Mouse (Mus musculus) cerebellum, postnatal 25 days (tissue): Measurements from ENCODE around the gene Snx30.

Source experiments
- DNase-seq, 2 experiments: peaks; one replicate each; pipeline ENCODE4 v3.0.0; 2021; ENCODE audit warnings: mixed read lengths in 2 of 2

Gene Snx30

DNA sequence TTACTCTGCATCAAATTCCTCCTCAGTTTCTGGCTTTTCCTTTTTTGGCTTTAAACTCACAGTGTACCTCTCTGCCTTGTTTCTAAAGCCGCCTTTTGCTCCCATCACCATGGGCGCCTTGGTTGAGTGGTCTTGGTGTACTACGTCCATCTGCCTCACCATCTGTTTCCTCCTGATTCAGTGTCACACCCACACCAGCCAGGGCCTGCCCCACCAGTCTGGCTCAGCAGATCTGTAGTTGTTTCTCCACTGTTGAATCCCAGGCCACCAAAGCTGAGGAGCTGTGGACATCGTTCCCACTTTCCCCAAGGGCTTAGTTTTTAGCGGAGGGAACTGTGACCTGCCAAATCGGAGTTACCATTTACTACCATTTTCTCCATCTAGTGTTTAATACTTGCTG, 20.0 kb downstream of the Snx30 start:
- peak; percentile 90 to 93 for DNase-seq

- DNase-seq: peak; percentile 84 to 86
These were observed 20.7 kb downstream of the Snx30 start for GRCm38 (mm10) chr4:59826381-59826780.

DNA sequence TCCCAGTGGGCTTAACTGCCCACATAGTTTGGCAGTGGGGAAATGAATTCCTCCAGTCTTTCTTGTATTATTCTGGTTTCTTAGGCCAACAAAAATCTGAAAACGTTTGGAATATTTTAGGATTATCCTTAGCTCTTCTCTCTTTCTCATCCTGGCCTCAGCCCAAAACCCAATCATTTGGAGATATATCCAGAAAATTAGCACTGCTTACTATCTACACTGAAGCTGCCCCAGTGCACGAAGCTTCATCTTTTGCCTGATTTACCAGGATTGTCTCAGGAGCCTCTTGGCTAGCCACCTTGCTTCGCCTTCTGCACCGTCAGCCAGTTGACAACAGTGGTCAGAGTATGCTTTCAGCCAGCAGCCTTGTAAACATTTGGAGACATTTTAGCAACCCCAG, 23.4 kb downstream of the Snx30 start:
- DNase-seq: no peak

DNA sequence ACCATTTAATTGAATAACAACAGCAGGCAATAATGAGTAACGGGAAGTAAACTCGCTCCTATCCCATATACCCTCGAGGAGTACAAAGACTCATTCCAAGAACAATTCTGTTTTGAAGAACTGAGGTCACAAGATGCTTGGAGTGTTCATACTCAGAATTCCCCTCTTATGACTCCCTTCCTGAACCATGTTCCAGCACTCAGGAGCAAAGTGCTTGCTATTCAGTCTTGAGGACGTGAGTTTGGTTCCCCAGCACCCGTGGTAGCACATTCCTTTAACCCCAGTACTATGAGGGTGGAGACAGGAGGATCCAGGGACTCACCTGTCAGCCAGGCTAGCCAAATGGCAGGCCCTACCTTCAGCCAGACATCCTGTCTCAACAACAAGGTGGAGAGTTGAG, 25.4 kb downstream of the Snx30 start:
- no peak for DNase-seq

DNA sequence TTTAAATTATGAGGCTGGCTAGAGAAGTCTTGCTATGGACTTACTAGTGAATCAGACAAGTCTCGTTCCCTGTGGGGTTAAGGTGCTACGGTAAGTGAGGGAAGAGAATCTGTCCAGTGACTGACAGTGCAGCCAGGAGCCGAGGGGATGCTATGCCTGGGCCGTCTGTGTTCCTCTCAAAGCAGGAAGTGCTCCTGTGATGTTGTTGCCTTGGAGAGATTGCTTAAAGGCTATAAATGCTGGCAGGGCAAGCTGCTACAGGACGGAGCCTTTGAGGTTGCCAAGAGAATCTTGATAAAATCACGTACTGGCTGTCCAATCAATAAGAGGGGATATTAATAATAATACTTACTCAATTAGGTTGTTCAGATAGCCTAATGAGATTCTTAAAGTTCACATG, 27.2 kb downstream of the Snx30 start:
- no peak for DNase-seq

GRCm38 (mm10) chr4:59837659-59838058, 32.0 kb downstream of the Snx30 start:
- DNase-seq: peak; percentile 56 to 70

DNA sequence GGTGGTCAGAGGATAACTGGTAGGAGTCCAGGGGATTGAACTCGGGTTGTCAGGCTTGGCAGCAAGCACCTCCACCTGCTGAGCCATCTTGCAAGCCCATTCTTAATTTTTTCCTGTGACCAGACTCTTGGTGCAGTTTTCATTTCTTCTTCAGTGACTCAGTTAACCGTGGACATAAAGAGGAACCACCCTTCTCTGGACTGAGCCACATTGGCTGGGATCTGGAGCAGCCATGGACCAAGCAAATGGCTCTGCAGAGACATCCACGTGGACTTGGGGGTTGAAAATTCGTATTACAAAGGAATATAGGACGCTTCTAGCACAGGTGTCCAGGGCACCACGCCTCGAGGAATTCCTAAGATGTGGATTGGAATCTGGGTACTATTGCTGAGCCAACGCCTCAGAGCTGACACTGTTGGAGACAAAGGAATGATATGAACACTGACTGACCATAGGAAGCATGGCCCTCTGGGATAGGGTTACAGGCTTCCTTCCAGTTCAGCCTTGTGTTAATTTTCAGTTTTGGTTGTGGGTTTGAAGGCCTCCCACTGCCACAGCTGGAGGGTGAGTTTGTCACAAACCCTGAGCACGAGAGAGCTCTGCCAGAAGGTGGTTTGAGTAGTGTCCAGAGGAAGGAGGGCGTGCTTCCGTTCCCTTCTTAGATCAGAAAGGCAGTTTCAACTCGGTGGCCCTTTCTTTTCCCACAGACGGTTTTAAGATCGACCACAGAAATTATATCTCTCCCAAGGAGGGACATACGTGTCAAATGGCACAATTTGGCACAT, 39.0 kb downstream of the Snx30 start:
- no peak for DNase-seq

- no peak for DNase-seq
These were observed 39.6 kb downstream of the Snx30 start for GRCm38 (mm10) chr4:59845245-59845637.

- peak; percentile 51 to 56 for DNase-seq
These were observed 41.8 kb downstream of the Snx30 start for GRCm38 (mm10) chr4:59847447-59847846.

DNA sequence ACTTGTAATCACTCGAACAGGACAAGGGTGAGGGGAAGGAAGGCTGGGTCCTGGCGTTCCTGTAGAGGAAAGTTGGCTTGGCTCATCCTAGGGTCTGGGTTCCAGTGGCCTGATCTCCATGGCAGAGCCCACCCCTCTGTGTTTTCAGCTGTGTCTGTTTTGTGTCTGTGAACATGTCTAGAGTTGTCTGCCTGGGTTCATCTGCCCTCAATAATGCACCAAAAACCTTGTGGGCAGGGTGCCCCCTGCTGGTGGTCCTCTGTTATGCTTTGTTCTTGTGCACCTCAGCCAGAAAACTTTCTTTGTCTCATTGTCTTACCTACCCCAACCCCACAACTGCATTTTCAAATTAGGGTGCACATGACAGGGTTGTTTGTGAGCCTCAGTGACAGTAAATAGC, 44.5 kb downstream of the Snx30 start:
- DNase-seq: peak; percentile 90 to 91

DNA sequence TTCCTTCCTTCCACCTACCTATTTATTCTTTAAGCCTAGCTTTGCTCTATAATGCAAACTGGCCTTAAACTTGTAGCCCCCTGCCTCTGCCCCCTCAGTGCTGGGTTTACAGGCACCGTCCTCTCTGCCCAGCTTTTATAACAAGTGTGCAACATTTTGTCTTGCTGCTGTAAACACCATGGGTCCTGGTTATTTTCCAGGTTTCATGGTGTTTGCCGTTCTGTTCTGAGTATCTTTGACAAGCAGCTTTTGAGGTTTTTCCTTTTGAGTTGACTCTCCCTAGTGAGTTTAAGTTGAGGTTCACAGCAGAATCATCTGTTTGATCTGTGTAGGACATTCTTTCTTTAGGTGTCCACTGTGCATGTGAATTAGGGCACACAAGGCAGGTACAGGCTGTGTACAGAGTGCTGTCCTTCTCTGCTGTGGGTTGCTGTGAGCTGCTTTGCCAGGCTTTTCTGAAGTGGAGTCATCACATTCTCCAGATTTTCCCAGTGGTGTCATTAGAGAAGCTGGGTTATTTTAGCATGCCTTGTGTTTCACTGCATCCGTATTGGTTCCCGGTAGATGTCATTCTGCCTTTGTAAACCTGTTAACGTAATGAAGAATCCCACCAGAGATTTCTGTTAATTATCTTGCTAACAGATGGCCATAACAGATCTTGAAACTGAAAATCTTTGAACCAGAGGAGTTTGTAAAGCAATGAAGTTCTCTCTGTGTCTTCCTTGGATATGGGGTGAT, 45.4 kb downstream of the Snx30 start:
- DNase-seq: no peak

DNA sequence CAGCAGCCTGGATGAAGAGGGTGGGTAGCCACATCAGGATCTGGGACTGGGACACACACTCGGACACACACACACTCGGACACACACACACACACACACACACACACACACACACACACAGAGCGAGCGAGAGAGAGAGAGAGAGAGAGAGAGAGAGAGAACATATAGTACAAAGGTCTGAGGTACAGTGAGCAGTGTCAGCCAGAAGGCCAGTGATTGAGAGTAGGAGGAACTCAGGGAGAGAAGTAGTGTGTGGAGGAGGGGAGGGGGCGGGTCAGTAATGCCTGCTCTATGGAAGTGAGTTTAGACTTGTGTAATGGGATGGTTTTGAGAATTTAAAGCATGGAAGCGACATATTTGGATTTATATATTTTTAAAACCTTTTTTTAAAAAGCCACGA, 47.5 kb downstream of the Snx30 start:
- DNase-seq: no peak

- DNase-seq: peak; percentile 82 to 85
These were observed 54.2 kb downstream of the Snx30 start for GRCm38 (mm10) chr4:59859693-59860425.

GRCm38 (mm10) chr4:59860431-59860830, 54.8 kb downstream of the Snx30 start:
- no peak for DNase-seq

DNA sequence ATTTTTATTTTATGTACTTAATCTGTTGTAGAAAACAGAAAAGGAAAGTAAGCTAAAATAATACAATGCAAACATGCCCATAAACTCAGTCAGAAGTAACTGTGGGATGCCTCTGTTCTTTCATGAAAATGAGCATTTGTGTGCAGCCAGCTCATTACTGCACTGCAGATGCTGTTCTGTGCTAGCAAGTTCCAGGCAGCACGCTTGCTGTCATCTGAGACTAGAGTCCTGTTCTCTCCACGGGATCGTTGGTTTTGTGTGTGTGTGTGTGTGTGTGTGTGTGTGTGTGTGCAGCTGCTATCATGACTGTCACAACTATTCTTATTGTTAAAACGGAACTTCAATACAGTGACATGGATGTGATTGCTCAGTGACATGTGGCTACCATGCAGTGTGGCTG, 56.2 kb downstream of the Snx30 start:
- DNase-seq: no peak

GRCm38 (mm10) chr4:59862335-59862734, 56.7 kb downstream of the Snx30 start:
- no peak for DNase-seq

DNA sequence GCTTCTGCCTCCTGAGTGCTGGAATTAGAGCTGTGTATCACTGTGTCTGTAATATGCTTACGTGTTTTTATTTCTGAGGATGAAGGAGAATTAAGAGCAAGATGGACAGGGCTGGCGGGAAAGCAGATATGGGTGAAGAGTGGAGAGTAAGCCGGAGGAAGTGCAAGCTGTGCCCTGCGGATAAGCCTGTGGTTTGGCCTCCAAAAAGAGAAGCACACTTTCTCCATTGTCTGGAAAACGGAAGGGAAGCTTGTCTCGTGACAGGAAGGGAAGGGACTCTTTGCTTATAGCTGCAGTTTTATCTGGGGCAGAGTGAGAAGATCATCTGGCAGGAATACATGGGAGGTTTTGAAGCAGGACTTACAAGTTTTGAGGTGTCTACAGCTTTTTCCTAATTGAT, 58.2 kb downstream of the Snx30 start:
- DNase-seq: no peak

DNA sequence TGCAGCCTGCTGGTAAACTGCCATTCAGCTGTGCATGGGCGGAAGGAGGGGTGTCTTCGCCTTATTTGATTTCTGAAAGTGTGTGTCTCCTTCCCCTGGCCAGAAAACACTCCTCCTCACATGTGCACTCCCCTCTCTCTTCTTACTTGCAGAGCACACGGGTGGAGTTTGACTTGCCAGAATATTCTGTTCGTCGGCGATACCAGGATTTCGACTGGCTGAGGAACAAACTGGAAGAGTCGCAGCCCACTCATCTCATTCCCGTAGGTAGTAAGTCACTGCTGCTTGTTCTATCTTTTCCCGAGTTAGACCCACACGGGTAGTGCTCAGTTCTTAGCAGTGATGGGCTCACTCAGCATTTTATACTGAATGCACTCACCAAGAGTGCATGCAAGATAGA, 62.4 kb downstream of the Snx30 start:
- DNase-seq: no peak

DNA sequence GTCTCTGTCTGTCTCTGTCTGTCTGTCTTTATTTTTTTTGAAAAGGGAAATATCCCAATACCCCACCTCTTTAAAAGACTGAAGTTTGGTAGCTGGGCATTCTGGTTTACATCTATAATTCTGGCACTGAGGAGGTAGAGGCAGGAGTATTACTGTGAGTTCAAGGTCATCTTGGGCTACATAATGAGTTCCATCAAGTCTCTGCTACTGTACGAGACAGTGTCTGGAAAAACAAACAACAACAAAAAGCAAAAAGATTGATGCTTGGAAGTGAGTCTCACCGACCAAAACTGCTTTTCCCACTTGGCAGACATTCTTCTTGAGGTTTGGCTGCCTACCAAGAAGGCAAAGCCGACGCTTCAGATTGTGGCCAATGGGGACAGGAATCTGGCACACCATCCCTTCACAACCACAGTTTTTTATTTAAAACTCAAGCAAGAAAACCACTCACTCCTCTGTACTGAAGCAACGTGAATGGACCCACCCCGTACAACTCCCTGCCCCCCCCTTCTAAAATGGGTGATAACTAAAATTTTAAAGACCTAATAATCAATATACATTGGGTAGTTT, 63.9 kb downstream of the Snx30 start:
- peak; percentile 63 to 74 for DNase-seq

- no peak for DNase-seq
These were observed 64.8 kb downstream of the Snx30 start for GRCm38 (mm10) chr4:59870433-59870832.

DNA sequence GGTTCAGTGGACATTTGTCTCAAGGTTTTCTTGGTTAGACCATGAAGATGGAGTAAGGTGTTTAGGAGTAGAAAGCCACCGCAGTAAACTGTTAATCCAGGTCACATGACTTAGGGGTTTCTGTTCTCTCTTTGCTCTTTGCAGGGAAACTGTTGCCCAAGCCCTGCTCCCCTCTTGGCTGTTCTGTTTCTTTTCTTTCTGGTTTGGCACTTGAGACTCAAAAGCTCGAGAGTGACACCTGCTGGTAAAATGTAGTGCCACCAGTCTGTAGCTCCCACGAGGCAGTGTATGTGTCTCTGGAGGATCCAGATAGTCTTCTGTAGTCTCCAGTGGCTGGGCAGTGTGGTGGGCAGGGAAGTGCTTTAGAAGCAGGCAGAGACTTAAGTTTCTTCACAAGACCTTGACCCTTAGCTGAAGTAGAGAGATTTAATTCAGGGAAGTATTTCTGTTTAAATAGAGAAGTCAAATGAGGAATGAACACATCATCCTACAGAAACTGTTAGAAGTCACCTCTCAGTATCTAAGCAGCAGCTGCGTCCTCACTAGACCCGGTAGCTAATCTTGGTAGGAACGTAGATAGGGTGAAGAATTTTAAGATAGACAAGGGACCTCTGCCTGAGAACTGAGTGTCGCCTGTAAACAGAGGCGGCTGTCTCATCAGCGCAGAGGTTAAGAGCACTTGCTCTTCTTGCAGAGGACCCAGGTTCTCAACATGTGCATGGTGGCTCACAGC, 65.4 kb downstream of the Snx30 start:
- DNase-seq: peak; percentile 86 to 89

GRCm38 (mm10) chr4:59873240-59873639, 67.6 kb downstream of the Snx30 start:
- no peak for DNase-seq

DNA sequence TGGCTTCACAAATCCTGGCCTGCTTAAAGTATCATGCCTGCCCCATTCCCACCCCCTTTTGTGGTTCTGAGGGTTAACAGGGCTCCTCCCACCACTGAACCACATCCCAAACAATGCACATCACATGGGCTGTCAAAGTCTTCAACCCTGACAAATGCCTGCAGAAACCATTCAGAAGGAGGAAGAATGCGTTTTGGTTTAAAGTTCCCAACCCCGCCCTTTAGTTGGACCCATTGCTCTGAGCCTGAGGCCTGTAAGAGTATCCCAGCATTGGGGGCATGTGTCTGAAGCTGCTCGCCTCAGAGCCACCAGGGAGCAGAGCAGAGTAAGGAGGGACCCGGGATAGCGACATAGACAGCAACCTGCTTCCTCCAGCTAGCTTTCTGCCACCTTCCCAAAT, 68.2 kb downstream of the Snx30 start:
- no peak for DNase-seq
